Mouse (Mus musculus) myocyte (in vitro differentiated cells): ENCODE data around the gene Sugt1.

Experiments used
- E2F4 ChIP-seq: IDR thresholded peaks from one replicate; pipeline ENCODE4 v1.6.1; 2011; ENCODE audit warnings: mild to moderate bottlenecking, control low read depth, moderate library complexity; ENCODE audit not compliant: insufficient read depth
- MAX ChIP-seq: IDR thresholded peaks from one replicate; pipeline ENCODE4 v1.6.1; 2011; ENCODE audit warnings: low read depth, mild to moderate bottlenecking, control low read depth
- MYOD1 ChIP-seq, 3 experiments: IDR thresholded peaks; one replicate each; pipeline ENCODE4 v1.6.1; 2011; ENCODE audit warnings: control low read depth in 2 of 3, low read depth in 2 of 3, mild to moderate bottlenecking in 2 of 3, moderate library complexity in 1 of 3; ENCODE audit not compliant: insufficient read length in 2 of 3, control insufficient read depth in 1 of 3
- MYOG ChIP-seq, 3 experiments: IDR thresholded peaks; one replicate each; pipeline ENCODE4 v1.6.1; 2011; ENCODE audit warnings: control low read depth in 2 of 3, low read depth in 2 of 3, mild to moderate bottlenecking in 2 of 3; ENCODE audit not compliant: insufficient read length in 2 of 3, control insufficient read depth in 1 of 3, insufficient read depth in 1 of 3
- POLR2A ChIP-seq: IDR thresholded peaks from one replicate; pipeline ENCODE4 v1.6.1; 2011; ENCODE audit warnings: low read depth, mild to moderate bottlenecking, control low read depth, moderate library complexity; ENCODE audit not compliant: insufficient read length
- POLR2AphosphoS2 ChIP-seq: IDR thresholded peaks from one replicate; pipeline ENCODE4 v1.6.1; 2011; ENCODE audit warnings: low read depth, control low read depth; ENCODE audit not compliant: insufficient read length
- REST ChIP-seq: IDR thresholded peaks from one replicate; pipeline ENCODE4 v1.6.1; 2011; ENCODE audit warnings: mild to moderate bottlenecking, control low read depth, moderate library complexity; ENCODE audit not compliant: insufficient read depth, insufficient read length
- SRF ChIP-seq: IDR thresholded peaks from one replicate; pipeline ENCODE4 v1.6.1; 2011; ENCODE audit warnings: low read depth; ENCODE audit not compliant: control insufficient read depth, insufficient read length
- TCF12 ChIP-seq: IDR thresholded peaks from one replicate; pipeline ENCODE4 v1.6.1; 2011; ENCODE audit warnings: mild to moderate bottlenecking, control low read depth; ENCODE audit not compliant: poor library complexity, insufficient read depth, severe bottlenecking
- TCF3 ChIP-seq: IDR thresholded peaks from one replicate; pipeline ENCODE4 v1.6.1; 2011; ENCODE audit warnings: low read depth, control low read depth; ENCODE audit not compliant: insufficient read length
- USF1 ChIP-seq: IDR thresholded peaks from one replicate; pipeline ENCODE4 v1.6.1; 2011; ENCODE audit warnings: low read depth, mild to moderate bottlenecking, control low read depth, moderate library complexity

- TF ChIP-seq POLR2A (no peak), TCF12 (no peak), POLR2AphosphoS2 (no peak), MAX (no peak), TCF3 (no peak), REST (no peak), E2F4 (no peak), USF1 (peak; percentile 63), SRF (no peak), MYOG (IDR thresholded peaks at IDR 0.05; ENCODE audit: control insufficient read depth in 1 of 3, insufficient read depth in 1 of 3, insufficient read length in 2 of 3, low read depth in 2 of 3) (no peak), MYOD1 (IDR thresholded peaks at IDR 0.05; ENCODE audit: control insufficient read depth in 1 of 3, insufficient read length in 2 of 3, low read depth in 2 of 3) (peak in 1 of 3 experiments; percentile 16)
Observed at GRCm38 (mm10) chr14:79661005-79661917, 73.8 kb downstream of the Sugt1 start.
